Mouse (Mus musculus): ENCODE results near the gene Scfd2. TPM values are rescaled to one million over a fixed set of nuclear protein-coding genes. Genes with fewer than 3 reads are reported as not detected.

The Scfd2 gene
- polyA plus RNA-seq, 1 experiment: 0.18 TPM

GRCm38 (mm10) chr5:74158929-74159632, 372.5 kb downstream of the Scfd2 start:
- H3K36me3 ChIP-seq (ENCODE audit: control insufficient read depth): no peaks in the 10 kb centered on the region
- no peak overlapping the region for H3K4me3 ChIP-seq (replicated peaks)
- H3K4me1 ChIP-seq (ENCODE audit: control insufficient read depth): peaks cover 6% of the 10 kb centered on the region
- TF ChIP-seq GATA1 (IDR thresholded peaks at IDR 0.05; ENCODE audit: low read length): no peak
- TF ChIP-seq TAL1 (IDR thresholded peaks at IDR 0.05; ENCODE audit: low read length): no peak
- H3K27me3 ChIP-seq (ENCODE audit: control insufficient read depth): no peaks in the 10 kb centered on the region; the same call in 1 of the 2 replicates
- H3K9me3 ChIP-seq (ENCODE audit: control insufficient read depth, low read length): no peaks in the 10 kb centered on the region

- H3K4me3 ChIP-seq (replicated peaks): no peak overlapping the region
- H3K4me1 ChIP-seq (ENCODE audit: control insufficient read depth): peaks cover 6% of the 10 kb centered on the region
- no peaks in the 10 kb centered on the region for H3K27me3 ChIP-seq (ENCODE audit: control insufficient read depth)
- no peaks in the 10 kb centered on the region for H3K36me3 ChIP-seq (ENCODE audit: control insufficient read depth)
- TF ChIP-seq TAL1 (IDR thresholded peaks at IDR 0.05; ENCODE audit: low read length): no peak
- no peak for TF ChIP-seq GATA1 (IDR thresholded peaks at IDR 0.05; ENCODE audit: low read length)
- no peaks in the 10 kb centered on the region for H3K9me3 ChIP-seq (ENCODE audit: control insufficient read depth, low read length)
These were observed 375.7 kb downstream of the Scfd2 start for GRCm38 (mm10) chr5:74155860-74156351.

Other genes with a start within 250 kb of the Scfd2 start
- gene Fip1l1, start 3.7 kb upstream of the Scfd2 start, polyA plus RNA-seq (2012): 6.2 and 7.3 TPM in 2 replicates
- not detected in 2 replicates for gene Lnx1, start 171.2 kb upstream of the Scfd2 start, polyA plus RNA-seq (2012)

Measured in erythroblast, embryonic 14.5 days (primary cell).